Mouse (Mus musculus): ENCODE results near the gene Cnn1. TPM values are rescaled to one million over a fixed set of nuclear protein-coding genes. Genes with fewer than 3 reads are reported as not detected.
A peak's percentile ranks its signal among the peaks of the same experiment; 100 is the strongest.
"Not testable (repeated sequence)": the region's sequence is repeated elsewhere in the genome, so short reads cannot be mapped to it uniquely, and the experiment has no call there.

Cnn1 gene
- polyA plus RNA-seq, 1 experiment from 2014 or later: 303 TPM

- WGBS: 68% methylated on average over 7 of the region's 7 CpGs
- H3K36me3 ChIP-seq: no peaks in the 10 kb centered on the region
- no peak within 1 kb of the TSS for H3K4me2 ChIP-seq (replicated peaks)
- H3K4me1 ChIP-seq (replicated peaks): peaks cover 18% of the 10 kb centered on the region
- H3K27ac ChIP-seq: no peak within 1 kb of the TSS
- no peaks in the 10 kb centered on the region for H3K9me3 ChIP-seq
- H3K27me3 ChIP-seq (replicated peaks): no peaks in the 10 kb centered on the region
- no peak within 1 kb of the TSS for H3K4me3 ChIP-seq (replicated peaks)
- H3K9ac ChIP-seq: no peak within 1 kb of the TSS
- ATAC-seq: peak; percentile 8; the same call in 1 of the 2 replicates
These were observed 36.8 kb downstream of the Cnn1 start, which contains the start of gene Acp5 for GRCm38 (mm10) chr9:22135644-22136390. Acp5 (minus strand) TSS chr9:22135711.

DNA sequence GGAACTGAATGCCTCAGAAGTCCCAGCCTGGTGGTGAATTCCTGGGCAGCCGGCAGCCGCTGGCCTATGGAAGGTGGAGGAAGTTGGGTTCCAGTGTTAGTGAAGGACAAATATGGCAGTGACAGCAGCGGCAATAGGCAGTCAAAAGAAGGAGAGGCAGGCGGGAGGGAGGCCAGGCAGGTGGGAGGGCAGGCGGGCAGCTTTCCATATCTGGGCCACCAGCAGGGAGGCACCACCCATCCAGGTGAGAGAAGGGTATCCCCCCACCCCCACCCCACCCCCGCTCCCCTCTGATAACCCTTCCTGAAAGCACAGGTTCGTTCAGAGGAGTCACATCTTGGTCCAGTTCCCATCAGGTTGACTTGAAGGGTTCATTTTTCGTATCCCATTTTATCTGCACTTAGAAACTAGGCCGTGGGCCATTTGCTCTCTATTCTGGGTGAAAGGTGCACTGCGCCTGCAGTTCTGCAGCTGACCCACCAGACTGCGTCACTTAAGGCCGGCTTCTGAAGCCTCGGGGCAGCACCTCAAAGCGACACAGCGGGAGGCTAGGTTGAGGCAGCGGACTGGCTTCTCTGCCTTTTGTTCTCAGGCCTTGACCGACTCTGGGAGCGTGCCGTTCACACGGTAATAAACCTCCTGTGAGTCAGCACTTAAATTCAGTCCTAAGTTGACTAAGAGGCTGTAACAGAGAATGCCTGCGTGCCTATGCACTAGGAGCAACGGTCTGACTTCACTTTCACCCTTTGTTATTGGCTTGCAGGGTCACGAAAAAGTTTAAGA is 37.9 kb downstream of the Cnn1 start:
- Histone ChIP-seq H3K4me1 (replicated peaks) (peaks cover 7% of the 10 kb centered on the region), H3K4me2 (replicated peaks) (peak overlapping the region; percentile 33), H3K27me3 (replicated peaks) (no peaks in the 10 kb centered on the region), H3K9me3 (no peaks in the 10 kb centered on the region), H3K9ac (no peak overlapping the region), H3K27ac (no peak overlapping the region), H3K4me3 (replicated peaks) (no peak overlapping the region), H3K36me3 (no peaks in the 10 kb centered on the region)
- ATAC-seq: peak; percentile 65
- WGBS: 15% methylated on average over 23 of the region's 23 CpGs

DNA sequence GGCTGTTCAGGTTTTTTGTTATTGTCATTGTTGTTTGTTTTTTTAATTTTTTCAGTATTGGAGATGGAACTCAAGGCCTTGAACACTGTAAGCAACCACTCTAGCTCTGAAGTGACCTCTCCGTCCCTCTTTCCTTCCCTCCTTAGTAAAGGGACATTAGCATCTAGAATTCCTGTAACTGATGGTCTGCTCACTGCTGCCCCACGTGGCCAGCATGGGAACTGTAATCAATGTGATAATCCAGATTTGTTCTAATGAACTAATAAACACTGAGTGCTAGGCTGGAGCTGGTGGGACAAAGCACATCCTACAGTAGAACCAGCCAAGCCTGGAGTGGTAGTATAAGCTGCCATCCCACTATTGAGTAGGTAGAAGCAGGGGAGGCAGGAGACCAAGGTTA is 39.5 kb downstream of the Cnn1 start:
- H3K4me1 ChIP-seq (replicated peaks): 0 out of 2 replicates have a peak, but pooled peaks cover 4% of the 10 kb centered on the region
- no peak overlapping the region for H3K9ac ChIP-seq
- no peak overlapping the region for H3K4me2 ChIP-seq (replicated peaks)
- no peak overlapping the region for H3K27ac ChIP-seq
- H3K9me3 ChIP-seq: no peaks in the 10 kb centered on the region
- no peaks in the 10 kb centered on the region for H3K27me3 ChIP-seq (replicated peaks)
- 44% methylated on average over 2 of the region's 2 CpGs for WGBS
- no peak overlapping the region for H3K4me3 ChIP-seq (replicated peaks)
- no peaks in the 10 kb centered on the region for H3K36me3 ChIP-seq
- no peak for ATAC-seq

DNA sequence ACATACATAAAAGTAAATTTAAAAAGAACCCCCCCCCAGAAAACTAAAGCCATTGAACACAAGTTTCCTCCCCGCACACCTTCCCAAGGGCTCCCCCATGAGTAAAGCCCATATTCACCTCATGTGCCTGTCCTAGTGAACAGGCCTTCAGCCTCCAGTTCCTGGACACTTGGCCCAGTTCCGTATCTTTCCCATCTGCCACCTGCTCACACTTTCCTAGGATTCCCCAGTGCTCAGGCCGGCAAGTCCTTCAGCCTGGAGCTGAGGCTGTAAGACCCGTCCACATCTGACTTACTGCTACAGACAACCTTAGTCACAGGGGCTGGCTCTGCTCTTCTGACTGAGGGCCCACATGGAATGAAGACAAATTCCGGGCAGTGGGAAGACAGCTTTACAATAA is 40.7 kb downstream of the Cnn1 start:
- no peak overlapping the region for H3K9ac ChIP-seq
- 0 out of 2 replicates have a peak, but pooled peaks cover 4% of the 10 kb centered on the region for H3K4me1 ChIP-seq (replicated peaks)
- ATAC-seq: no peak
- H3K9me3 ChIP-seq: no peaks in the 10 kb centered on the region
- H3K4me3 ChIP-seq (replicated peaks): no peak overlapping the region
- H3K27ac ChIP-seq: no peak overlapping the region
- no peaks in the 10 kb centered on the region for H3K36me3 ChIP-seq
- no peak overlapping the region for H3K4me2 ChIP-seq (replicated peaks)
- WGBS: 86% methylated on average over 5 of the region's 5 CpGs
- no peaks in the 10 kb centered on the region for H3K27me3 ChIP-seq (replicated peaks)

DNA sequence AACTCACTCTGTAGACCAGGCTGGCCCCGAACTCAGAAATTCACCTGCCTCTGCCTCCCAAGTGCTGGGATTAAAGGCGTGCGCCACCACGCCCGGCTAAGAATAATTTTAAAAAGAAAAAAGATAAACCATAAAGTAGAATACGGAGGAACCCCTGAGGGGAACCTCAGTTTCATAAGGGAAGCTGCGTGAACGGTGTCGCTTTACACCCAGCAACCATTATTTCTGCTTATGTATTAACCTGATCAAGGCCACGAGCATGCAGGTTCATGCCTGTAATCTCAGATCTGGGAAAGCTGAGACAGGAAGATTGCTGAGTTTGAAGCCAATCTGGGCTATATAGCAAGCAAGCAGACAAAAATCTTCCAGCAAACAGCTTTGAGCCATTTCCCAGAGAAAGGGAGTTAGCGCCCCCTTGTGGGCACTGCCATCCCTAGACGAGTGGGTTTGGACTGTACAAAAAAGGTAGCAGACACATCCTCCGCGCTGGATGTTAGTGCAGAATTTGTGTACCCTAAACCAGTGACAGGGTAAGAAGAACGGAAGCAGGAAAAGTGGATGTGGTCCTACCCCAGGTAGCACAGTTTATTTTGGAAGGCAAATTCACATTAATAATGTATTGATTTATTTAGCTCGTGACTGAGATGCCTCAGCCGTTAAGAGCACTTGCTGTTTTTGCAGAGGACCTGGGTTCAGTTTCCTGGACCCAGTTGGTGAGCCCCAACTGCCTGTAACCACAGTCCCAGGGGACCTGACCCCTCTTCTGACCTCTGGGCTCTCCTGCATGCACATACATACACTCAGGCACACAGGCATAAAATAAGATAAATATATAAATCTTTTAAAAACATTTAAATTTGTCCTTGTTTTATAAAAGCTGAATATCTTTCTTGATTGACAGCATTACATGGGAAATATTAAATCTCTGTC is 44.4 kb downstream of the Cnn1 start:
- Histone ChIP-seq H3K9me3 (0 out of 2 replicates have a peak, but pooled peaks cover 6% of the 10 kb centered on the region), H3K27ac (no peak overlapping the region), H3K36me3 (no peaks in the 10 kb centered on the region), H3K4me1 (replicated peaks) (no peaks in the 10 kb centered on the region), H3K4me3 (replicated peaks) (no peak overlapping the region), H3K4me2 (replicated peaks) (no peak overlapping the region), H3K27me3 (replicated peaks) (no peaks in the 10 kb centered on the region), H3K9ac (no peak overlapping the region)
- 53% methylated on average over 17 of the region's 17 CpGs for WGBS
- ATAC-seq: peak; percentile 77

DNA sequence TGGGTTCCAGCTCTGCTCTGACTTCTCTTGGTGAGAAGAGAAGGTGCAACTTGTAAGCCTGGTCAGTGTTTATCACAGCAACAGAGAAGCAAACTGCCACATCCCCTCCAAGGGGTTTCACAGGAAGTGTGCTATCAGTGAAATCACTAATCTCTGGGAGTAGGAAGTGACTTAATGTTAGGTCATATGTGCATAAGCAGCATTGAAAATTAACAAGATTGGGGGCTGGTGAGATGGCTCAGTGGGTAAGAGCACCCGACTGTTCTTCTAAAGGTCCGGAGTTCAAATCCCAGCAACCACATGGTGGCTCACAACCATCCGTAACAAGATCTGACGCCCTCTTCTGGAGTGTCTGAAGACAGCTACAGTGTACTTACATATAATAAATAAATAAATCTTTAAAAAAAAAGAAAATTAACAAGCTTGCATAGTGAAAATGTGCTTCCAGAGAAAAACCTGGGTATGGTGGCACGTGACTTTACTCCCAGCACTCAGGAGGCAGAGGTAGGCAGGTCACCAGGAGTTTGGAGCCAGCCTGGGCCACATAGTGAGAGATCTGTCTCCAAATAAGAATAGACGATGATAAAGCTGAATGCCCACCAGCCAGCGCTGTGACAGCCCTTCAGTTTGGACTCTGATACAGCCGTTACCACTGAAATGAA is 45.4 kb downstream of the Cnn1 start:
- WGBS: 90% methylated on average over 8 of the region's 8 CpGs

DNA sequence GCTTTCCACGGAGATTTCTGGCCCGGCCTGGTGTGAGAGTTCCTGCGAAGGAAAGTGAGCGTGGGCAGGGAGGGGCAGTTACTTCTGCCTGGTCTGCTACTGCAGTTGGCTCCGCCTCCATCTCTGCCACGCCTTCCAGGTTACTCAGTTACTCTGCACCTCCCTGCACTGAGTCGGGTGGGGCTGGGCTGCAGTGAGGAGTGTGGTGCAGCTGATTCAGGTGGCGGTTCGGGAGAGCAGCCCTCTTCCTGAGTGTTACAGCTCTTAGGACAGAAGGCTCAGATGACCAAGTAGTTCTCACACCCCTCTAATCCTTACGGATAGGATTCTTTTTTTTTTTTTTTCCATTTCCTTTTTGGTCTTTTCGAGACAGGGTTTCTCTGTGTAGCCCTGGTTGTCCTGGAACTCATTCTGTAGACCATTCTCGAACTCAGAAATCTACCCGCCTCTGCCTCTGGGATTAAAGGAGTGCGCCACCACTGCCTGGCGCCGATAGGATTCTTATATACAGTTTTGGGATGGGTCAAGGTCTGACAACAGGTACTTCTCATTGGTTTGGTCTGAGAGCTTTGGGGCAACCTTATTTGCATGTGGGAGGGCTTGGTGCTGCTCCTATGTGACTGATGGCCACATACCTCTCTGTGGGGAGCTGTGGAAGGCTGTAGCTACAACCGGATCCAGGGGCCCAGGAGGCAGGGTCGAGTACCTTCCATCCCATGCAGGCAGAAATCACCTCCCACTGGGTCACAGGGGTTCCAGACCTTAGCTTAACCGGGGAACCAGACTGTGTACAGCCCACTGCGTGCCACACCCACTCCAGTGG is 50.6 kb downstream of the Cnn1 start:
- Histone ChIP-seq H3K27ac (no peak overlapping the region), H3K9ac (no peak overlapping the region), H3K9me3 (0 out of 2 replicates have a peak, but pooled peaks cover 6% of the 10 kb centered on the region), H3K4me3 (replicated peaks) (no peak overlapping the region), H3K4me1 (replicated peaks) (no peaks in the 10 kb centered on the region), H3K27me3 (replicated peaks) (no peaks in the 10 kb centered on the region), H3K4me2 (replicated peaks) (no peak overlapping the region), H3K36me3 (no peaks in the 10 kb centered on the region)
- peak; percentile 72 for ATAC-seq
- WGBS: 71% methylated on average over 20 of the region's 20 CpGs

More for the DNA sequence above, 45.4 kb downstream of the Cnn1 start:
- no peak for ATAC-seq
- H3K27me3 ChIP-seq (replicated peaks): no peaks in the 10 kb centered on the region
- H3K9ac ChIP-seq: no peak overlapping the region
- H3K36me3 ChIP-seq: no peaks in the 10 kb centered on the region
- H3K27ac ChIP-seq: no peak overlapping the region
- no peaks in the 10 kb centered on the region for H3K4me1 ChIP-seq (replicated peaks)
- H3K4me2 ChIP-seq (replicated peaks): no peak overlapping the region
- no peak overlapping the region for H3K4me3 ChIP-seq (replicated peaks)
- 0 out of 2 replicates have a peak, but pooled peaks cover 6% of the 10 kb centered on the region for H3K9me3 ChIP-seq

DNA sequence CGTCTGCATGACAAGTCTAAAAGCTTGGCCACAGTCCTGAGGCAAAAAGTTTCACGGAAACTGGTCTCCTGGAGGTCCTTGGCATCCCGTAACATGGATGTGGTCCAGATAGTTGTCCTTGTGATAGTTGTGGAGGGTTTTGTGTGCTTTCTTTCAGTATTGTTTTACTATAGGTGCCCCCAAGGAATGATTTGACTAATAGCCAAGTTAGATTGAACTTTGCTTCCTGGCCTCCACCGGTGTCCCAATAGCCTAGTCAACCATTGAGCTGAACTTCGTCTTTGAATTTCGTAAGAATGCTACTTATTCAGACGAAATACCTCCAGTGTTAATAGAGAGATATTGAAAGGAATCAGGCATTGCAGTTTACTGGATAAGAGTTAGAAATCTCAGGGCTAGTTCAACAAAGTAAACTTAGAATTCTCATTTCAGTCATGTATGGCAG is 51.3 kb downstream of the Cnn1 start:
- H3K4me3 ChIP-seq (replicated peaks); H3K9me3 ChIP-seq; H3K27ac ChIP-seq; H3K27me3 ChIP-seq (replicated peaks); H3K4me1 ChIP-seq (replicated peaks); H3K36me3 ChIP-seq; ATAC-seq; H3K4me2 ChIP-seq (replicated peaks); H3K9ac ChIP-seq: not testable (repeated sequence)
- 81% methylated on average over 7 of the region's 7 CpGs for WGBS

- Histone ChIP-seq H3K27me3 (replicated peaks) (no peaks in the 10 kb centered on the region), H3K4me3 (replicated peaks) (no peak overlapping the region), H3K9me3 (0 out of 2 replicates have a peak, but pooled peaks cover 6% of the 10 kb centered on the region), H3K27ac (no peak overlapping the region), H3K4me2 (replicated peaks) (no peak overlapping the region), H3K9ac (no peak overlapping the region), H3K36me3 (no peaks in the 10 kb centered on the region), H3K4me1 (replicated peaks) (peaks cover 2% of the 10 kb centered on the region; the same call in 1 of the 2 replicates)
- no peak for ATAC-seq
- 86% methylated on average over 2 of the region's 2 CpGs for WGBS
These were observed 51.9 kb downstream of the Cnn1 start for GRCm38 (mm10) chr9:22150946-22151345.

DNA sequence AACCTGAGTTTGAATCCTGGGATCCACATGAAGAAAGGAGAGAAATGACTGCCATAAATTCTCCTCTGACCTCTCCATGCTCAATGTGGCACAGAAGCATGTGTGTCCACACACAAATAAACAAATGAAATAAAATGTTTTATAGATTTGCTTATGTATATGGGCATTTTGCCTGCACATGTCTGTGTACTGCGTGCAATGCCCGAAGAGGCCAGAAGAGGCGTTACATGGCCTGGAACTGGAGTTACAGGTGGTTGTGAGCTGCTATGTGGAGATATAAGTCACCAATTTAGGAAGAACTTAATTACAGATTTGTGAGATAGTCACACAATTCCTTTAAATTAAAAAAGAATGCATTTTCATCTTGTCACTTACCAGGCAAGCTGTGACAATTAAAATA is 54.8 kb downstream of the Cnn1 start:
- Histone ChIP-seq H3K27me3 (replicated peaks) (no peaks in the 10 kb centered on the region), H3K9me3 (no peaks in the 10 kb centered on the region), H3K9ac (no peak overlapping the region), H3K4me2 (replicated peaks) (no peak overlapping the region), H3K36me3 (no peaks in the 10 kb centered on the region), H3K4me3 (replicated peaks) (no peak overlapping the region), H3K27ac (no peak overlapping the region), H3K4me1 (replicated peaks) (peaks cover 16% of the 10 kb centered on the region)
- ATAC-seq: no peak
- WGBS: 86% methylated on average over 3 of the region's 3 CpGs

GRCm38 (mm10) chr9:22155614-22156013 is 56.6 kb downstream of the Cnn1 start:
- Histone ChIP-seq H3K4me3 (replicated peaks) (0 out of 2 replicates have a peak overlapping the region, but pooled peaks have one; percentile 15), H3K9me3 (no peaks in the 10 kb centered on the region), H3K36me3 (no peaks in the 10 kb centered on the region), H3K27me3 (replicated peaks) (no peaks in the 10 kb centered on the region), H3K4me2 (replicated peaks) (0 out of 2 replicates have a peak overlapping the region, but pooled peaks have one; percentile 33), H3K9ac (no peak overlapping the region), H3K4me1 (replicated peaks) (peaks cover 16% of the 10 kb centered on the region), H3K27ac (no peak overlapping the region)
- 21% methylated on average over 10 of the region's 10 CpGs for WGBS
- peak; percentile 23 for ATAC-seq
